Mouse (Mus musculus) liver, postnatal 0 days (tissue): ENCODE measurements around the gene Neo1.

Source experiments
- CTCF ChIP-seq: sonication (generic); IDR thresholded peaks from 2 replicates; pipeline ENCODE4 v1.5.1; 2016; ENCODE audit warnings: antibody characterized with exemption, low read depth
- EP300 ChIP-seq: IDR thresholded peaks from 2 replicates; pipeline ENCODE4 v1.6.1; 2016; ENCODE audit warnings: antibody characterized with exemption, low read depth, mild to moderate bottlenecking

DNA sequence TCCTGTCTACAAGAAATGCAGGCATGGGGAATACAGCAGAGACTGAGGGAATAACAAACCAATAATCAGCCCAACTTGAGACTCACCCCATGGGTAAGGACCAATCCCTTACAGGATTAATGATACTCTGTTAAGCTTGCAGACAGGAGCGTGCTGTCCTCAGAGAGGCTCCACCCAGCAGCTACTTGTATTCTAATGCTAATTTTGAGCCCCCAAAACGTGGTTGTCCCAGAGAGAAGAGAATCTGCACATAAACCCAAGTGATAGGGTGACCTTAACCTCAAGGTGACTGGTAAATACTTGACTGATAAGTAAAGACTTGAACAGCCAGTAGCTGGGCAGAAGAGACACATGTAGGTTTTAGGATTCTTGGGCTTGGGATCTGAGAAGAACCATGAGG lies 68.9 kb downstream of the Neo1 start:
- no peak for TF ChIP-seq CTCF
- no peak for TF ChIP-seq EP300
